Mouse (Mus musculus) hindbrain, embryonic 11.5 days (tissue): ENCODE measurements around the gene Vmn2r112. TPM values are rescaled to one million over a fixed set of nuclear protein-coding genes. Genes with fewer than 3 reads are reported as not detected.
"Not testable (repeated sequence)": the region's sequence is repeated elsewhere in the genome, so short reads cannot be mapped to it uniquely, and the experiment has no call there.

Source experiments
- ATAC-seq: fragments of 200-750 bp; cut with Nextera tagmentation; 2 replicates; pipeline ENCODE4 v1.8.0; 2017; ENCODE audit warnings: mild to moderate bottlenecking, moderate TSS enrichment, moderate library complexity; ENCODE audit not compliant: low FRiP score
- DNase-seq: peaks from one replicate; pipeline ENCODE4 v3.0.0-alpha.2; 2015; ENCODE audit warnings: low spot score
- H3K27ac ChIP-seq: fragments of 300-500 bp; sonication (generic); 2 replicates; pipeline ENCODE4 v1.5.1; 2014; ENCODE audit warnings: mild to moderate bottlenecking, low read depth, low read length
- H3K27me3 ChIP-seq: fragments of 300-500 bp; sonication (generic); 2 replicates; pipeline ENCODE4 v1.6.1; 2014; ENCODE audit warnings: mild to moderate bottlenecking, low read length, moderate library complexity, mixed read lengths; ENCODE audit not compliant: control insufficient read depth, insufficient read depth
- H3K36me3 ChIP-seq: fragments of 300-500 bp; sonication (generic); 2 replicates; pipeline ENCODE4 v1.6.1; 2014; ENCODE audit warnings: mild to moderate bottlenecking, low read length, moderate library complexity, mixed read lengths; ENCODE audit not compliant: control insufficient read depth, insufficient read depth
- H3K4me1 ChIP-seq: fragments of 300-500 bp; sonication (generic); replicated peaks from 2 replicates; pipeline ENCODE4 v1.6.1; 2014; ENCODE audit warnings: low read length, mixed read lengths; ENCODE audit not compliant: control insufficient read depth, insufficient read depth
- H3K4me2 ChIP-seq: fragments of 300-500 bp; sonication (generic); replicated peaks from 2 replicates; pipeline ENCODE4 v1.6.1; 2014; ENCODE audit warnings: mild to moderate bottlenecking, low read depth, low read length
- H3K4me3 ChIP-seq: fragments of 300-500 bp; sonication (generic); 2 replicates; pipeline ENCODE4 v1.5.1; 2014; ENCODE audit warnings: low read depth, low read length
- H3K9ac ChIP-seq: fragments of 300-500 bp; sonication (generic); 2 replicates; pipeline ENCODE4 v1.6.1; 2014; ENCODE audit warnings: low read depth, low read length
- H3K9me3 ChIP-seq: fragments of 300-500 bp; sonication (generic); 2 replicates; pipeline ENCODE4 v1.6.1; 2016; ENCODE audit warnings: low read length; ENCODE audit not compliant: control insufficient read depth
- WGBS: fragments of 180-500 bp; shearing (Covaris S2); extraction: QIAGEN DNeasy Blood & Tissue Kit; methylation state at CpG from one replicate; pipeline ENCODE4 v1.1.7; 2014; 5-methylcytosine and 5-hydroxymethylcytosine counted together
- polyA plus RNA-seq: library from polyadenylated mRNA; unstranded; fragments of >200 nt; fragmentation: Nextera tagmentation; extraction: Ambion mirVana; gene quantifications from 2 replicates; pipeline ENCODE4 v1.2.1, GENCODE M21; 2014

Vmn2r112 gene
- not detected in 2 replicates for polyA plus RNA-seq

- H3K27ac ChIP-seq, H3K27me3 ChIP-seq, DNase-seq, H3K9ac ChIP-seq, H3K36me3 ChIP-seq, ATAC-seq, H3K9me3 ChIP-seq, H3K4me3 ChIP-seq, H3K4me1 ChIP-seq, H3K4me2 ChIP-seq: not testable (repeated sequence)
Measured at GRCm38 (mm10) chr17:22600651-22601050, at the start of gene Vmn2r112. Gene Vmn2r112 (plus strand): TSS chr17:22600951.

DNA sequence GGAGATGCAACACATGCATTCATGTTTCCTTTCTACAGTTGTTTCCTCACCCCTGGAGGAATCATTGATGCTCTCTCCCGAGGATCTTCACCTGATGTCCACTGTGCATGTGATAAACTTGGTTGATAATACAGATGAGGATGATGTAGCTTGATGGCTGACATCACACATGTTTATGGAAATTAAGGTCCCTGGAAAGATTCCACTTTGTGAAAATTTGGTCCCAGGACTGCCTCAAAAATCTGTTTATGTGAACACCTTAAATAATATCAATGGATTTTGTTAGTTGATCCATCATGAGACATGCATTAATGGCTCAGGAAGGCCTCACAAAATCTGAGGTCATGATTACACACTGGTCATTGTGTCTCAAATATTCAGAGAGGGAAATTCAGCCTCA, 27.4 kb upstream of the Vmn2r112 start, which contains the start of gene Vmn2r111:
Gene Vmn2r111, minus strand, starts transcription at position 101 of the 400 bp plus-strand sequence.
- ATAC-seq, DNase-seq, H3K4me1 ChIP-seq, H3K27me3 ChIP-seq, H3K27ac ChIP-seq, H3K9ac ChIP-seq, H3K4me3 ChIP-seq, H3K9me3 ChIP-seq, H3K4me2 ChIP-seq, H3K36me3 ChIP-seq: not testable (repeated sequence)
- 78% methylated on average over 1 of the region's 1 CpGs for WGBS

DNA sequence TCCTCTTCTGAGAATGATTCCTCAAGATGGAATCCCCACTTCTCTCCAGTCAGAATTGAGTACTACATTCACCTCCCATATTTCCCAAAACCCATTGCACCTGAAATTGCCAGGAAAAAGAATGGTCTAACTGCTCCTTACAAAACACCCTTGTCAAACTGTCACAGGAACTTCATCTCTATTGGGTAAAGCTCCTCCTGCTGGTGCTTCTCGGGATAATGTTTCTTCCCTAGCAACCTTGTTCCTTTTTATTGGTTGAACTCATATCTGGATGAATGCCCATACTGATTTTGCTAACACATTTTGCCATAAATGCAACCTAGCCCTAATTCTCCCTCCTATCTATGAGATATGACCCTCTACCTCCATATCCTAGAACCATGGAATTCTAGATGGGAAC, 29.9 kb downstream of the Vmn2r112 start:
- Histone ChIP-seq H3K4me1 (no peaks in the 10 kb centered on the region), H3K4me3 (no peak overlapping the region), H3K4me2 (no peak overlapping the region), H3K9me3 (peaks cover 3% of the 10 kb centered on the region; the same call in 1 of the 2 replicates), H3K9ac (no peak overlapping the region), H3K27ac (no peak overlapping the region), H3K36me3 (no peaks in the 10 kb centered on the region), H3K27me3 (no peaks in the 10 kb centered on the region)
- no peak for ATAC-seq
- WGBS = 66% methylated on average over 1 of the region's 1 CpGs
- no peak for DNase-seq

Other genes starting within 250 kb of the Vmn2r112 start
- 16.9 and 17.3 TPM in 2 replicates for gene Zfp944, start 239.6 kb upstream of the Vmn2r112 start, polyA plus RNA-seq
- 12.5 and 13.9 TPM in 2 replicates for gene Zfp758, start 239.5 kb upstream of the Vmn2r112 start, polyA plus RNA-seq
- gene Zfp946, start 176.7 kb upstream of the Vmn2r112 start, polyA plus RNA-seq = 33.0 and 35.6 TPM in 2 replicates
- gene Vmn2r111, start 27.5 kb upstream of the Vmn2r112 start, polyA plus RNA-seq = not detected in 2 replicates